Mouse (Mus musculus) yolk sac, embryonic 10.5 days (tissue): ENCODE data around the gene Sphk2.

Source experiments
- DNase-seq: peaks from one replicate; pipeline ENCODE4 v3.0.0-alpha.2; 2017; ENCODE audit warnings: low spot score

Sphk2 gene

GRCm38 (mm10) chr7:45710477-45711191 lies 7.2 kb downstream of the Sphk2 start:
- no peak for DNase-seq

- DNase-seq, result no peak
Measured at GRCm38 (mm10) chr7:45709677-45710355, 8.0 kb downstream of the Sphk2 start.

DNA sequence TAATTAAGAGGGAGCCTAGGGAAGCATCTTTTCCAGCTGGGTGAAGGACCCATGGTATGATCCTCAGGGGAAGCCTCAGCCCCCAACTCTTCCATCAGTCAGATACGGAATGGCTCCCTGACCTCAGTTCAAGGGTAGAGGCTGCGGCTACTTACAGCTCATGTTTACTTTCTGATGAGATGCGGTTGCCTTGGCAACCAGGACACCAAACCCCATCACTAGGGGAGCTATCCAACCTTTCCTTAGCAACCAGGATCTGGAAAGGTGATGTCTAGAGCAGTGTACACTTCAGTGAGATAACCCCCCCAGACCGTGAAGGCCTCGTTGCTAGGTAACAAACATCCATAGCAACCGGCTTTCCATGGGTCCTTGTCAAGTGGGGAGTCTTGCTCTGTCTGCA lies 8.8 kb downstream of the Sphk2 start:
- peak; percentile 47 for DNase-seq

DNA sequence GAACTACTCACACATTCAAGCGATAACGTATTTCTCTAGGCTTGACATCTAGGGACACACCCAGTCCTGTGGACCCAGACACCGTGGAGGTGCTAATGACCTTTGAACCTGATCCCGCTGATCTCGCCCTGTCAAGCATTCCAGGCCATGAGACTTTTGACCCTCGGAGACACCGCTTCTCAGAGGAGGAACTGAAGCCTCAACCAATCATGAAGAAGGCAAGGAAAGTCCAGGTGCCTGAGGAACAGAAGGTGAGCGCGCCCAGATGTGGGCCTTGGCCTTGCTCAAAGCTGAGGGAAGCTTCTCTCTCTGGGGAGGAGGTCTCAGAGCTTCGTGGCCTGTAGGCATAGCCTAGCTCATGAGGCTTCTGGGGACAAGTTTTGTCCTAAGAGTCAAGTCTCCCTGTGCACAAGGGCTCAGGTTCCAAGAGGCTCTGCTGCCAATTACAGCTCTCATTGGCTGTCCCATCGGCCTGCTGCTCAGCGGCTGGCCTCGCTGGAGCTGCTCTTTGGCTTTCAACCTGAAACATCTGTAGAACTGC lies 9.5 kb downstream of the Sphk2 start:
- peak; percentile 91 for DNase-seq

- DNase-seq, result peak; percentile 96
Measured at GRCm38 (mm10) chr7:45707375-45707967, 10.3 kb downstream of the Sphk2 start.

GRCm38 (mm10) chr7:45706721-45707241 lies 11.0 kb downstream of the Sphk2 start:
- peak; percentile 88 for DNase-seq

- DNase-seq, result peak; percentile 81
Measured at GRCm38 (mm10) chr7:45705873-45706281, 11.9 kb downstream of the Sphk2 start.

GRCm38 (mm10) chr7:45705443-45705864 lies 12.3 kb downstream of the Sphk2 start:
- DNase-seq, result no peak

GRCm38 (mm10) chr7:45704730-45705442 lies 12.9 kb downstream of the Sphk2 start, which contains the start of gene Dbp:
Gene Dbp, plus strand, starts transcription at chr7:45705088.
- DNase-seq, result peak; percentile 100

GRCm38 (mm10) chr7:45704046-45704559 lies 13.7 kb downstream of the Sphk2 start:
- DNase-seq, result peak; percentile 80

- no peak for DNase-seq
Measured at GRCm38 (mm10) chr7:45703521-45704033, 14.2 kb downstream of the Sphk2 start.

DNA sequence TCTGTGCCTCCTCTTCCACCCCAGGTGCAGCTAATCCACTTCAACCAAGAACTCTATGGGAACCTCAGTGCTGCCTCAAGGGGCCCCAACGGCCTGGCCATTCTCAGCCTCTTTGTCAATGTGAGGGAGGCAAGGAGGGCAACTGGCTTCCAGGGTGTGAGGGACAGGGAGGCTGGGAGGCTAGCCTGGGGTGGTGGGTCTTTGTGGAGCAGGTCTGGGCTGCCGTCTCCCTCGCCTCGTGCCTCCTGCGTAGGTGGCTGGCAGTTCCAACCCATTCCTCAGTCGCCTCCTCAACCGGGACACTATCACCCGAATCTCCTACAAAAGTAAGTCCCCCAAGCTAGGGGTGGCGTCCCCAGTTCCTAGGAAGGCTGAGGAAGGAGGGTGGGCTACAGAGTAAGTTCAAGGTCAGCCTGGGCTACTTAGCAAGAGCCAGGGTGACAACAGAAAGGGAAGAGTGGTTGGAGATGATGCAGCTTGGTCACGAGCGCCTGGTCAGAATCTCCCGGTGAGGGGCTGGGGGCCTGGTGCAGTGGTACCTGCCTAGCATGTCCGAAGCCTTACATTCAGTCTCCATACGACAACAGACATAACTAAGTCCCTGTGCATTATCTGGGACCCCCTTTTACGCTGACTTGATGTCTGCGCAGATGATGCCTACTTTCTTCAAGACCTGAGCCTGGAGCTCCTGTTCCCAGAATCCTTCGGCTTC lies 14.8 kb downstream of the Sphk2 start:
- no peak for DNase-seq

- no peak for DNase-seq
Measured at GRCm38 (mm10) chr7:45702316-45702715, 15.5 kb downstream of the Sphk2 start.

- no peak for DNase-seq
Measured at GRCm38 (mm10) chr7:45701607-45702006, 16.2 kb downstream of the Sphk2 start.

GRCm38 (mm10) chr7:45701072-45701471 lies 16.7 kb downstream of the Sphk2 start:
- DNase-seq, result no peak

DNA sequence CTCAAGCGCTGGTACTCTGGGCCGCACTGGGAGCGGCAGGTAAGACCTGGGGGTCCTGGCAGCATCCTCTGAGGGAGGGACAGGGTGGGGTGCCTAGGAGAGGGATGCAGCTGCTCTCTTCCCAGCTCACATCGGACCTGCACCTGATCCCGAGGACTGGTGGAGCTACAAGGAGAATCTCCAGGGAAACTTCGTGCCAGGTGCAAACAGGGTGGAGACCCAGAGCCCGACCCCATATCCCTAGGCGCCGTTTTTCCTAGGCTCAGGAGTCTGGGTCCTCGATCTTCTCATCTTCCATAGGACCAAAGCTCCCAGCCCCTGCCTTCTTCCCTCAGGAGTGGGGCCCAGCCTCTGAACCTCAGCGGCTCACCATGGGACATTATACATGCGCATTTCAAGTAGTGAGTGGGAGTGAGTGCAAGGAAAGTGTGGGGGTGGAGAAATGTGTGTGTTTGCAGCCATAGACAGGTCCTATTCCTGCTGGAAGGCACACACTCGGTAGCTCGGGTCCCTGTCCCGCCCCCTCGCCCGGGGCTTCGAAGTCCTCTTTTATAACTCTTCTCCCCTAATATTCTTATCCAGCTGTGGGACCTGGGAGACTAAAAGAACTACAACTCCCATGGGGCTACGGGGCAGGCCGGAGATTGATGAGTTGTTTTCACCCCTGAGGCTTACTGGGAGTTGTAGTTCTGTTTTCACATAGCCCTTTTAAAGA lies 17.3 kb downstream of the Sphk2 start:
- DNase-seq, result peak; percentile 64

GRCm38 (mm10) chr7:45699523-45700141 lies 18.2 kb downstream of the Sphk2 start, which contains the start of gene Car11:
Gene Car11, plus strand, starts transcription at chr7:45699843.
- no peak for DNase-seq

DNA sequence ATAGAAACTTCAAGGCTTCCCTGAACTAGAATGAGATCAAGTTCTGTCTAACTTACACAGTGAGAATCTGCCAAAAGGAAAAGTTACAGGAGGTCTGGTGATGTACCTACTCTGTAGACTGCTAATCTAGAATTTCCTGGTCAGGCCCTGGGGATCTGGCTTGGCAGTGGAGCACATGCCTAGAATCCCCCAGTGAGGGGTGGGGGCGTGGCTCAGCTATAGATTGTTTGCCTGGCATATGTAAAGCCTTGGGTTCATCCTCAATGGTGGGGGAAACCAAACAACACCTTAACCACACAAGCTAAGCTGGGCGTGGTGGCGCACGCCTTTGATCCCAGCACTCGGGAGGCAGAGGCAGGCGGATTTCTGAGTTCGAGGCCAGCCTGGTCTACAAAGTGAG lies 19.9 kb downstream of the Sphk2 start:
- DNase-seq, result no peak

DNA sequence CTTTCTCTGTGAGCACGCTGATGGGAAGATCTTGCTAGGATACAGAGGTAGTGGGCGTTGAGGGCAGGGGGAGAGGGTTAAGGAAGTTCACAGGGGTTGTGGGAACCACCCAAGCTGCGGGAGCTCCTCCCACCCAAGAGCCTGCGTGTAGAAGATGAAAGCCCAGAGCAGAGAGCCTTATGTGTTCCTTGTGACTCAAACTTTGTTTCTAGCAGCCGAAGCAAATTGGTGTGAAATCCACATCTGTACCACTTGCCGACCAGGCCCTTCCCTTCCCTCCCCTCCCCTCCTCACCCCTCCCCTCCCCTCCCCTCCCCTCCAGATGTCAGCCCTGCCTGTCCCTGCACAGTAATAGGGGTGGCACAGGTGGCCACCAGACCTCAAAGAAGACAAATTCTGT lies 22.7 kb downstream of the Sphk2 start:
- no peak for DNase-seq
